Mouse (Mus musculus): ENCODE measurements around the gene Rbfox1.

The Rbfox1 gene

GRCm38 (mm10) chr16:7229232-7229631 lies 1344.1 kb downstream of the Rbfox1 start:
- no peak for DNase-seq (ENCODE audit: low read depth)

- no peak for DNase-seq (ENCODE audit: low read depth)
Observed at GRCm38 (mm10) chr16:7241627-7242026, 1356.5 kb downstream of the Rbfox1 start.

GRCm38 (mm10) chr16:7242501-7242900 lies 1357.3 kb downstream of the Rbfox1 start:
- DNase-seq (ENCODE audit: low read depth), result no peak

GRCm38 (mm10) chr16:7244382-7244781 lies 1359.2 kb downstream of the Rbfox1 start:
- DNase-seq (ENCODE audit: low read depth), result no peak

GRCm38 (mm10) chr16:7251696-7252095 lies 1366.5 kb downstream of the Rbfox1 start:
- DNase-seq (ENCODE audit: low read depth), result no peak

DNA sequence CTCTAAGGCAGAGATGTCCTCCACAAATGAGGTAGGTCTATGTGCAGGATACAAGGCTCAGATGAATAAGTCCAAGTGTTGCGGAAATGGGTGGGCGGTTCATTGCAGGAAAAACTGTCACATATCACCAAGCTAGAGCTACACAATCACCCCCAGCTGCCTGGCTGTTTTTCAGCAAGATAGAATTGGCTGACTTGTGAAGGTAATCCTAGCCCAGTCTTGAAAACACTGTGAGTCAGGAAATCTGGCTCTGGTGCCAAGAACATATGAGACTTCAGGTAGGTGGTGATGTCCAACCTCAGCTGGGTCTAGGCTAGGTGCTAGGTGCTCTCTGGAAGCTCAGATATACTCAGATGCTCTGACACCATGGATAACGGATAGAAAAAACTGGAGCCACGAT lies 1372.2 kb downstream of the Rbfox1 start:
- no peak for DNase-seq (ENCODE audit: low read depth)

DNA sequence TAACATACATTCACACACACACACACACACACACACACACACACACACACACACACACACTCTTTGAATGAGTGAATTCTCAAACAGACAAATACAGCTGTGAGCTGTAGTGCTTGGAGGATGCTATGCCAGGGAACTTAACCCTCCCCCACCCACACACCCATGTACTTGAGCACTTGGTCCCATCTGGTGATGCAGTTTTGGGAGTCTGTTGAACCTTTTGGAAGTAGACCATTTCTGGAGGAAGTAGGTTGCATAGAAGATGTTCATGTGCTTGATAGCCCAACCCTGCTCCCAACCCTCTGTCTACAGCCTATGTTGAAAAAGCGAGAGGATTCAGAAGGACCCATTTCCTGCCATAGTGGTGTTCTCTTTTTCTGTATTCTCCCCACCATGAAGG lies 1378.1 kb downstream of the Rbfox1 start:
- DNase-seq (ENCODE audit: low read depth), result no peak

GRCm38 (mm10) chr16:7265715-7266114 lies 1380.6 kb downstream of the Rbfox1 start:
- no peak for DNase-seq (ENCODE audit: low read depth)

DNA sequence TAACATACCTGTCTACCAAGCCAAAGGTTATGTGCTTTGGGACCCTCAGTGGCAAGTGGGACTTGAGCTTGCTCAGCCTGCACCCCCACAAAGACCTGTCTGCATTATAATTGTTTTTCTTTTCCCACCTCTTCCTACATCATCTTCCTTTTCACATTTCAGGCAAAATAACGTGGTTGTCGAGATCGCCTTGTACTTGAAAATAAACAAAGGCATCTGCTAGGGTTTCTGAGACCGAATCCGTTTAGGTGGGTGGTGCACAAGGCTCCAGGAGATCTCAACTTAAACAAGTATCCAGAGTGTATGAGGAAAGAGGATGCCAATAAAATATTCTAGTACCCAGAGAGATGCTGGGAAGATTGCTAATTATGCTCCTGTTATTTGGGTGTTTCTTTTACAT lies 1390.3 kb downstream of the Rbfox1 start:
- no peak for DNase-seq (ENCODE audit: low read depth)

GRCm38 (mm10) chr16:7275901-7276300 lies 1390.7 kb downstream of the Rbfox1 start:
- DNase-seq (ENCODE audit: low read depth), result no peak

- DNase-seq (ENCODE audit: low read depth), result no peak
Observed at GRCm38 (mm10) chr16:7279544-7279943, 1394.4 kb downstream of the Rbfox1 start.

DNA sequence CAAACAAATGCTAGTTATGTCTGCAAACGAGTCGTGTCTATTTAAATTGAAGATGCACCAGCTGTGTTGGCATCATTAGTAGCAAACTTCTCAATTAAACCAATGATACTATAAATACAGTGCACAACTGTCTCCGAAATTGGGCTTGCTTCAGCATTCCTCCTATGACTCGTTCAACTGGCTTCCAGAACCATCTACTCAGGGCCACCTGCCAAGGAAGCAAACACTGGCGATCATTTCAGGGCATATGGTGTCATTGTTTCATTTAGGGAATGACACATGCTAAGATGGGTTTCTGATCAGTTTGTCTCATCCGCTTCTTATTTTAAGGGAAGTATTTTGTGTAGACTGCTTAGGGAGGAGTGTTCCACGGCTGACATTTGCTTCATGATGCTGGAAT lies 1397.1 kb downstream of the Rbfox1 start:
- no peak for DNase-seq (ENCODE audit: low read depth)

DNA sequence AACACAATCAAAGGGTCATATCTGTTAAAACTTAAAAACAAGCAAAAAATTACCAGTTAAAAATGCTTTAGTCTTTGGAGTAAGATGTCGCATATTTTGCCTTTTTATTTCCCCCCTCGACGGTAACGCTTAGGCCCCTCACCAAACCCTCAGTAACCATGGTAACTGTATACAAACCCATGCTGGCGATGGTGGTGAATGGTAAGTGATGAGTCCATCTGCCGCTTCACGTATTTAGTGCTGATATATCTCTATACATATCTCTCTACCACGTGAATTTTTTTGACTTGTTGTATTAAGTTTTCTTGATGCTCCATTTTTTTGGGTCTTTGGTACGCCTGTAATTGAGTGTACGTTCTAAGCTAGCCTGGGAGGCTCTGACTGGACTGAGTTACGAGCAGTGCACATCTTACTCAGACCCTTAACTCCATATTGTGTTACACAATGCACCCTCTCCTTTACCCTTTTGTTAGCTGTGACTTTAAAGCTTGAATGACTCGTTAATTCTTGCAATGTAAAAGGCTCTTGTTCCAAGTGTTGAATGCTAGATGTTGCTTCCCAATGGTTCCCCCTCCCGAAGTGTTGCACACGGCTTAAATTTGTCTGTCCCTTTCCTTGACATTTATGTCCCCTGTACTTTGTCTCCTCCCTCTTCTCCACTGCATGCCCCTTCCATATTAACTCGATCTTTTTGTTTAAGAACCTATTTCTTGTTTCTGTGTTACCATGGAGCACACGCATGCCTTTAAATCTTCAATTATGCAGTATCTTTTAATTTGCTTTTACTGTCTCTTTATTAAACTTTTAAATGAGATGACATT lies 1408.0 kb downstream of the Rbfox1 start:
- DNase-seq (ENCODE audit: low read depth), result no peak

DNA sequence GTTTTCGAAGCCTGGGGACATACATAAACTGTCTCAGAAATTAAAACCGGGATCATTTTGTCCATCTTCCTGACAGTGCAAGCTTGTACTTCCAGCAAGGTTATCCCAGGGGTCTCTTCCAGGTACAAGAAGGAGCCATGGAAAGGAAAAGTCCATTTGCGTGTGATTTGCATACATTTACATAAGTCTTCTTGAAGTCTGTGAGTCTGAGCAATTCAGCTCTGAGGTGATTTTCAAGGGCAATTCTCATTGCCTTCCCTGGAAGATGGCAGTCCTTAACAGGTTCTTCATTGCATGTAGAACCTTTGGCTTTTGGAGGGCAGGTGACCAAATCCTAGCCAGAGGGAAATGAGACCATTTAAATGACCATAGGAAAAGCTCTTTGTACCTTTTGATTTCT lies 1417.3 kb downstream of the Rbfox1 start:
- peak; percentile 1 for DNase-seq (ENCODE audit: low read depth)

GRCm38 (mm10) chr16:7329196-7329595 lies 1444.0 kb downstream of the Rbfox1 start:
- no peak for DNase-seq (ENCODE audit: low read depth)

GRCm38 (mm10) chr16:7341186-7341585 lies 1456.0 kb downstream of the Rbfox1 start:
- no peak for DNase-seq (ENCODE audit: low read depth)

- DNase-seq (ENCODE audit: low read depth), result no peak
Observed at GRCm38 (mm10) chr16:7345298-7345697, 1460.1 kb downstream of the Rbfox1 start.

DNA sequence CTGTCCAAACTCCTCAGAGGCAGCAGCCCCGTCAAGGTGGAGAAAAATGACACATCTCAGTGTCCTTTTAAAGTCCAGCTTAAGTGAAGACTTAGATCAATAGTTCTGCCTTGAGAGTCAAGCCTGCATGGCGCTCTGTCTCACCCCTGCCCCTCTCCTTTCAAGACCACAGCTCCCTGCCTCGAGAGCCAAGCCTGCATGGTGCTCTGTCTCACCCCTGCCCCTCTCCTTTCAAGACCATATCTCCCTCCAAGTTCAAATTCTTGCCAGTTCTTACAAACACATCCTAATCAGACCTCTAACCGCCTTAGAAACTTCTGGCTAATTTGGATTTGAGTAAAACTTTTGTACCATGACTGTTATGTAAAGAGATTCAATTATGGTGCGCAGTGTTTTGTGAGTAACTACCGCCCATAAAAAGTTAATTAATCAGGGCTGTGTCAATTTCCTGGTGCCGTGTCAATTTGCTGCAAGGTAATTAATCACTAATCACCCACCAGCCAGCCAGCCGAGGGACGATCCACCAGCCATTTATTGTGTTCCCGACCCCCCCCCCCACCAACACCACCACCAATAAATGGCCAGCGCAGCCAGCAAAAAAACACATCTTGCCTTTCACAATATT lies 1461.0 kb downstream of the Rbfox1 start:
- no peak for DNase-seq (ENCODE audit: low read depth)

DNA sequence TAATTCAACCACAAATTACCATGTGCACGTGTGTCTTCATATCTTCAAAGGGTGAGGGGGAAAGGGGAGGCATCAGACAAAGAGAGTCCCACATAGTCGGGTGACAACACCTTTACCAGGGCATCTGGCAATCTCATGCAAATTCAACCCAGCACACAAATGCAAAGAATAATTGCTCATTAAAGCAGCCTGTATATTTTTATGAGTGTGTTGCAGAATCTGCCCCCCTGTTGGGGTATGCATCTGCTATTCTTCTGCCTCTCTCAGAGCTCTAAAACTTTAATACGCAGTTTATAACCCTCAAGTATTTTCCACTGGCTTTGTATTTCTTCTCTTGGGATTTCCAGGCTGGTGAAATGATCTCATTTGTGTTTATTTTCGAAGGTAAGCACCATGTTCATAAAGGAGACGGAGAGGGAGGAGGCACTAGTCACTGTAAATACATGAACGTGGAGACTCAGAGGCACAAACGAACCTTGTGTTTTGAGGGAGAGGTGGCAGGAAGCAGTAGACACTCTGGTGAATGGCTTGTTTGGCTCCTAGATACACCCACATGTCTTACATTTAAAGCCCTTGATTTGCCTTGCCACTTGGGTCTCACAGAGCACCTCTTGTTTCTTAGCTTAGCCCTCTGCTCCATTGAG lies 1462.5 kb downstream of the Rbfox1 start:
- no peak for DNase-seq (ENCODE audit: low read depth)

GRCm38 (mm10) chr16:7352808-7353207 lies 1467.7 kb downstream of the Rbfox1 start:
- no peak for DNase-seq (ENCODE audit: low read depth)

DNA sequence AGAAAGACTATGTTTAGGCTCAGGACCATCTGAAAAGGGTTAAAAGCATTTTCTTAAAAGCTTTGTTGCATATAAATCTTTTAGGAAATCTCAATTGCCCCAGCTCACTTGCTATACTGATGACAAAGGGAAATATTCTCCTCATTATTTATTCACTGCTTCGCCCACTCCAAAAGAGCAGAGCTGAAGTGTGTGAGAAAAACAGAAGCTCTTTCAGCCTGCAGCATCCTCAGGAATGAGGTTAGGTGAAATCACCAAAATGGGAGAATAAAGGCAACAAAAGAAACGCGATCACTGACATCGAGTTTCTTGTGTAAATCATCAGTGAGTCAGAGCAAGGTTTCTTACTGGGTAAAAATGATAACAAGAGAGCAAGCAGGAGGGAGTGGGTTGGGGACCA lies 1469.0 kb downstream of the Rbfox1 start:
- no peak for DNase-seq (ENCODE audit: low read depth)

- no peak for DNase-seq (ENCODE audit: low read depth)
Observed at GRCm38 (mm10) chr16:7359043-7359442, 1473.9 kb downstream of the Rbfox1 start.

GRCm38 (mm10) chr16:7360706-7361105 lies 1475.6 kb downstream of the Rbfox1 start:
- no peak for DNase-seq (ENCODE audit: low read depth)

Measured in induced T-regulatory cell, adult 2 months (primary cell).